12 mouse cellular contexts compared by ENCODE assay signal in the genomic region with DNA sequence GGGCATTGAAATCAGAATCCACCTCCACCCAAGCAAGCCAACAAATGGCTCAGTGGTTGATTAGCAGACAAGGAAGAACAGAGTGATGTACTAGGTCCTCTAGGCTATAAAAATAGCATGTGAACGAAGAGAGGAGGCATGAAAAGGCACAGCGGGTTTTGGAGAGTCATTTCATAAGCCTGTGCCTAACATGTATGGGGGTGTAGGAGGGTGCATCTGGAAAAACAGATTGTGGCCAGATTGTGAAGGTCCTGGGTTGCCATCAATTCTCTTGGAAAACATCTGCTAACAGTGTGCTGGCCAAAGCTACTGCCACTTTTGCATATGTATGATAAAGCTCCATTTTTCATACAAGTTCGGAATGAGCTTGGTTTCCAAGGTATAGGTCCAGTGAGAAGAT.
DNase-seq lines count a peak whose midpoint lies in the region; ATAC-seq lines count a peak whose summit lies in the region.
"Had no signal": no experiment of that assay in that cellular context is flagged by ENCODE, and none has a peak within 500 bp of the region (broad histone marks: within the 10 kb centered on the region; RNA-seq: fewer than 3 reads in every experiment).

No protein-coding gene starts in this region.

- 74% methylated on average over 3 of the region's 3 CpGs for WGBS in hindbrain, embryonic 15.5 days
- WGBS in hindbrain, embryonic 11.5 days, result 80% methylated on average over 3 of the region's 3 CpGs

- H3K27me3 ChIP-seq in hindbrain, embryonic 15.5 days, result no peaks in the 10 kb centered on the region
- H3K27me3 ChIP-seq in hindbrain, embryonic 11.5 days (ENCODE audit: control insufficient read depth, insufficient read depth, low read length), result no peaks in the 10 kb centered on the region
- H3K27me3 ChIP-seq: lung, embryonic 15.5 days; midbrain, embryonic 12.5 days had no signal

- H3K9ac ChIP-seq in hindbrain, embryonic 15.5 days, result no peak overlapping the region
- H3K9ac ChIP-seq in hindbrain, embryonic 11.5 days (ENCODE audit: low read depth, low read length), result no peak overlapping the region
- H3K9ac ChIP-seq: lung, embryonic 15.5 days; midbrain, embryonic 12.5 days had no signal

- H3K4me2 ChIP-seq in hindbrain, embryonic 15.5 days, result no peak overlapping the region
- H3K4me2 ChIP-seq in hindbrain, embryonic 11.5 days (replicated peaks; ENCODE audit: low read depth, low read length), result no peak overlapping the region
- H3K4me2 ChIP-seq: heart, embryonic 11.5 days; lung, embryonic 15.5 days; midbrain, embryonic 12.5 days had no signal

- no peak overlapping the region for H3K4me3 ChIP-seq in hindbrain, embryonic 15.5 days
- no peak overlapping the region for H3K4me3 ChIP-seq in hindbrain, embryonic 11.5 days (ENCODE audit: low read depth, low read length)
- H3K4me3 ChIP-seq: lung, embryonic 15.5 days; midbrain, embryonic 12.5 days had no signal

- ATAC-seq in hindbrain, embryonic 15.5 days (ENCODE audit: low FRiP score, low read depth), result peak; percentile 72; the same call in 1 of the 2 replicates
- ATAC-seq in hindbrain, embryonic 11.5 days (ENCODE audit: low FRiP score), result no peak

- no peaks in the 10 kb centered on the region for H3K36me3 ChIP-seq in hindbrain, embryonic 15.5 days
- H3K36me3 ChIP-seq in hindbrain, embryonic 11.5 days (ENCODE audit: control insufficient read depth, insufficient read depth, low read length), result no peaks in the 10 kb centered on the region
- H3K36me3 ChIP-seq: lung, embryonic 15.5 days; midbrain, embryonic 12.5 days had no signal

- 0 out of 2 replicates have a peak, but pooled peaks cover 7% of the 10 kb centered on the region for H3K4me1 ChIP-seq in hindbrain, embryonic 15.5 days (replicated peaks)
- no peaks in the 10 kb centered on the region for H3K4me1 ChIP-seq in hindbrain, embryonic 11.5 days (replicated peaks; ENCODE audit: control insufficient read depth, insufficient read depth, low read length)

- no peak overlapping the region for H3K27ac ChIP-seq in hindbrain, embryonic 15.5 days (replicated peaks)
- H3K27ac ChIP-seq in hindbrain, embryonic 11.5 days (ENCODE audit: low read depth, low read length), result no peak overlapping the region
- H3K27ac ChIP-seq: lung, embryonic 15.5 days; midbrain, embryonic 12.5 days had no signal

- H3K9me3 ChIP-seq in hindbrain, embryonic 15.5 days, result no peaks in the 10 kb centered on the region
- no peaks in the 10 kb centered on the region for H3K9me3 ChIP-seq in hindbrain, embryonic 11.5 days (ENCODE audit: control insufficient read depth, low read length)
- H3K9me3 ChIP-seq: lung, embryonic 15.5 days; midbrain, embryonic 12.5 days had no signal

- DNase-seq in hindbrain, embryonic 11.5 days (ENCODE audit: low spot score), result no peak
- DNase-seq in frontal cortex, postnatal 36 days (ENCODE audit: low spot score in 2 of 2), result peak; percentile 69 to 77
- DNase-seq in left cerebral cortex, adult 18-20 months (ENCODE audit: low spot score in 2 of 2), result peak; percentile 68 to 72
- DNase-seq in right cerebral cortex, postnatal 4 days, result peak; percentile 15
- no peak for DNase-seq in kidney, adult 8-10 months
- no peak for DNase-seq in urinary bladder, postnatal 14 days (ENCODE audit: low spot score)
- no peak for DNase-seq in thymus, postnatal 0 days (ENCODE audit: low spot score)
- DNase-seq: thymus, postnatal 4 days had no signal

Comparison
In these comparisons a context has a peak if more than half of its experiments do, and no peak if none do; other contexts are left out.
1. DNase-seq: peak in frontal cortex, postnatal 36 days (2 of 2), left cerebral cortex, adult 18-20 months (2 of 2) and right cerebral cortex, postnatal 4 days (single experiment); none in hindbrain, embryonic 11.5 days (single experiment), kidney, adult 8-10 months (0 of 2), urinary bladder, postnatal 14 days (single experiment) and thymus, postnatal 0 days (single experiment).